Mouse (Mus musculus): ENCODE measurements around the gene Slc37a4. TPM values are rescaled to one million over a fixed set of nuclear protein-coding genes. Genes with fewer than 3 reads are reported as not detected.
"Not testable (repeated sequence)": the region's sequence is repeated elsewhere in the genome, so short reads cannot be mapped to it uniquely, and the experiment has no call there.

The Slc37a4 gene
- total RNA-seq, 2 experiments from 2014 or later = 21.9 to 26.1 TPM

- DNase-seq = no peak
Measured at GRCm38 (mm10) chr9:44398551-44398950, 1.9 kb downstream of the Slc37a4 start.

GRCm38 (mm10) chr9:44399114-44399794, 2.6 kb downstream of the Slc37a4 start:
- no peak for DNase-seq

- DNase-seq = peak; percentile 46
Measured at GRCm38 (mm10) chr9:44399795-44400114, 3.1 kb downstream of the Slc37a4 start.

- peak; percentile 70 for DNase-seq
Measured at GRCm38 (mm10) chr9:44401081-44401480, 4.4 kb downstream of the Slc37a4 start.

- DNase-seq = no peak
Measured at GRCm38 (mm10) chr9:44405011-44405410, 8.4 kb downstream of the Slc37a4 start.

GRCm38 (mm10) chr9:44406906-44407751, 10.5 kb downstream of the Slc37a4 start, which contains the start of the genes Rps25 and Trappc4:
Gene Rps25, plus strand, starts transcription at chr9:44407139.
Gene Trappc4, minus strand, starts transcription at chr9:44407600.
- DNase-seq = peak; percentile 94

GRCm38 (mm10) chr9:44407752-44408097, 11.1 kb downstream of the Slc37a4 start:
- DNase-seq = no peak

GRCm38 (mm10) chr9:44408693-44409092, 12.0 kb downstream of the Slc37a4 start:
- DNase-seq = not testable (repeated sequence)

GRCm38 (mm10) chr9:44410647-44411336, 14.1 kb downstream of the Slc37a4 start:
- DNase-seq = no peak

GRCm38 (mm10) chr9:44411601-44412130, 15.0 kb downstream of the Slc37a4 start:
- no peak for DNase-seq

- DNase-seq = no peak
Measured at GRCm38 (mm10) chr9:44412306-44412705, 15.7 kb downstream of the Slc37a4 start.

GRCm38 (mm10) chr9:44412781-44413180, 16.1 kb downstream of the Slc37a4 start:
- DNase-seq = no peak

GRCm38 (mm10) chr9:44417156-44417891, 20.7 kb downstream of the Slc37a4 start:
- no peak for DNase-seq

GRCm38 (mm10) chr9:44417892-44418363, 21.3 kb downstream of the Slc37a4 start:
- peak; percentile 98 for DNase-seq

GRCm38 (mm10) chr9:44418519-44419385, 22.1 kb downstream of the Slc37a4 start, which contains the start of gene Ccdc84:
Gene Ccdc84, minus strand, starts transcription at chr9:44418569.
- DNase-seq = no peak

GRCm38 (mm10) chr9:44419730-44420129, 23.1 kb downstream of the Slc37a4 start:
- not testable (repeated sequence) for DNase-seq

- no peak for DNase-seq
Measured at GRCm38 (mm10) chr9:44420280-44420898, 23.7 kb downstream of the Slc37a4 start.

GRCm38 (mm10) chr9:44423576-44423975, 26.9 kb downstream of the Slc37a4 start:
- no peak for DNase-seq

- no peak for DNase-seq
Measured at GRCm38 (mm10) chr9:44432577-44433185, 36.0 kb downstream of the Slc37a4 start.

GRCm38 (mm10) chr9:44435747-44436146, 39.1 kb downstream of the Slc37a4 start:
- no peak for DNase-seq

Data from heart, postnatal 4 days (tissue).